Mouse (Mus musculus) C2C12 (cell line): ENCODE data around the gene Tubgcp5.

Experiments used
- CEBPB ChIP-seq: IDR thresholded peaks from one replicate; pipeline ENCODE4 v1.6.1; 2011; ENCODE audit warnings: low read depth, mild to moderate bottlenecking, control low read depth, moderate library complexity
- CTCF ChIP-seq: IDR thresholded peaks from one replicate; pipeline ENCODE4 v1.5.1; 2011; ENCODE audit not compliant: control insufficient read depth, insufficient read depth, insufficient read length
- MAX ChIP-seq: IDR thresholded peaks from one replicate; pipeline ENCODE4 v1.6.1; 2011; ENCODE audit warnings: mild to moderate bottlenecking, control low read depth
- MYOD1 ChIP-seq: IDR thresholded peaks from one replicate; pipeline ENCODE4 v1.6.1; 2011; ENCODE audit warnings: low read depth; ENCODE audit not compliant: control insufficient read depth, insufficient read length
- MYOG ChIP-seq: IDR thresholded peaks from one replicate; pipeline ENCODE4 v1.6.1; 2011; ENCODE audit not compliant: control insufficient read depth, insufficient read length; ENCODE audit errors: extremely low read depth
- USF1 ChIP-seq: IDR thresholded peaks from one replicate; pipeline ENCODE4 v1.6.1; 2011; ENCODE audit warnings: low read depth, mild to moderate bottlenecking, control low read depth, moderate library complexity

GRCm38 (mm10) chr7:55877721-55878120 lies 83.8 kb downstream of the Tubgcp5 start:
- TF ChIP-seq CTCF, result no peak
- no peak for TF ChIP-seq MAX
- no peak for TF ChIP-seq CEBPB
- TF ChIP-seq MYOG, result no peak
- TF ChIP-seq USF1, result no peak
- no peak for TF ChIP-seq MYOD1
